Mouse (Mus musculus) midbrain, embryonic 16.5 days (tissue): Measurements from ENCODE around the gene Cntnap2. TPM values are rescaled to one million over a fixed set of nuclear protein-coding genes. Genes with fewer than 3 reads are reported as not detected.
"Not testable (repeated sequence)": the region's sequence is repeated elsewhere in the genome, so short reads cannot be mapped to it uniquely, and the experiment has no call there.

Experiments used
- ATAC-seq: fragments of 200-750 bp; cut with Nextera tagmentation; 2 replicates; pipeline ENCODE4 v1.8.0; 2017; ENCODE audit warnings: moderate TSS enrichment
- H3K27ac ChIP-seq: fragments of 300-500 bp; sonication (generic); 2 replicates; pipeline ENCODE4 v1.5.1; 2014; ENCODE audit warnings: mild to moderate bottlenecking, low read length, mixed read lengths
- H3K27me3 ChIP-seq: fragments of 300-500 bp; sonication (generic); 2 replicates; pipeline ENCODE4 v1.6.1; 2014; ENCODE audit warnings: low read depth, low read length, mixed read lengths; ENCODE audit not compliant: control insufficient read depth, insufficient read depth
- H3K36me3 ChIP-seq: fragments of 300-500 bp; sonication (generic); 2 replicates; pipeline ENCODE4 v1.6.1; 2014; ENCODE audit warnings: mild to moderate bottlenecking, low read length, moderate library complexity, mixed read lengths; ENCODE audit not compliant: control insufficient read depth, insufficient read depth
- H3K4me1 ChIP-seq: fragments of 300-500 bp; sonication (generic); 2 replicates; pipeline ENCODE4 v1.6.1; 2014; ENCODE audit warnings: mild to moderate bottlenecking, low read length, mixed read lengths; ENCODE audit not compliant: control insufficient read depth, insufficient read depth
- H3K4me2 ChIP-seq: fragments of 300-500 bp; sonication (generic); 2 replicates; pipeline ENCODE4 v1.6.1; 2014; ENCODE audit warnings: mild to moderate bottlenecking, low read length, mixed read lengths
- H3K4me3 ChIP-seq: fragments of 300-500 bp; sonication (generic); 2 replicates; pipeline ENCODE4 v1.5.1; 2014; ENCODE audit warnings: low read depth, mild to moderate bottlenecking, low read length, moderate library complexity, mixed read lengths
- H3K9ac ChIP-seq: fragments of 300-500 bp; sonication (generic); 2 replicates; pipeline ENCODE4 v1.6.1; 2014; ENCODE audit warnings: low read depth, low read length, mixed read lengths
- H3K9me3 ChIP-seq: fragments of 300-500 bp; sonication (generic); replicated peaks from 2 replicates; pipeline ENCODE4 v1.6.1; 2014; ENCODE audit warnings: mild to moderate bottlenecking, low read length, mixed read lengths; ENCODE audit not compliant: control insufficient read depth, poor library complexity, severe bottlenecking
- WGBS: fragments of 180-500 bp; shearing (Covaris S2); extraction: QIAGEN DNeasy Blood & Tissue Kit; methylation state at CpG from one replicate; pipeline ENCODE4 v1.1.7; 2014; 5-methylcytosine and 5-hydroxymethylcytosine counted together
- polyA plus RNA-seq: library from polyadenylated mRNA; unstranded; fragments of >200 nt; fragmentation: Nextera tagmentation; extraction: Ambion mirVana; gene quantifications from 2 replicates; pipeline ENCODE4 v1.2.1, GENCODE M21; 2015

The Cntnap2 gene
- polyA plus RNA-seq, 1 experiment from 2014 or later: 63.5 TPM

DNA sequence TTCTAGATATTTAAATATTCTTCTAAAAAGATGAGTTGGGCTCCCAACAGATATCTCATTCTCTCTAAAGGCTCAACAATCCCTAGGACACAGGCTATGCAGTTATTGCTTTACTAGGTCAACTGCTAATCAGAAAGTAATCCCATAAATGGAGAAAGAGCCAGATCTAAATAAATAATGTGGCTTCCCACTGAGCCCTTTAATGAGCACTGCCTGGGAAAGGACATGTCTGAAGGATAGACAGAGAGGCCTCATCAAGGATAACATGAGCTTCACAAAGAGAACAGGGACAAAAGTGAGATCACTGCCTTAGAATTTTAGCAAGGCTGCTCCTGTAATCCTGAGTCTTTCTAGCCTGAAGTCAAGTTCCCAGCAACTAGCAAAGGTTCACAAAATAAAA is 2138.4 kb downstream of the Cntnap2 start:
- Histone ChIP-seq H3K36me3 (no peaks in the 10 kb centered on the region), H3K9me3 (no peaks in the 10 kb centered on the region), H3K4me1 (no peaks in the 10 kb centered on the region), H3K4me3 (no peak overlapping the region), H3K4me2 (no peak overlapping the region), H3K9ac (no peak overlapping the region), H3K27me3 (no peaks in the 10 kb centered on the region), H3K27ac (no peak overlapping the region)
- 0 out of 2 replicates have a peak, but pooled peaks have one; percentile 28 for ATAC-seq

DNA sequence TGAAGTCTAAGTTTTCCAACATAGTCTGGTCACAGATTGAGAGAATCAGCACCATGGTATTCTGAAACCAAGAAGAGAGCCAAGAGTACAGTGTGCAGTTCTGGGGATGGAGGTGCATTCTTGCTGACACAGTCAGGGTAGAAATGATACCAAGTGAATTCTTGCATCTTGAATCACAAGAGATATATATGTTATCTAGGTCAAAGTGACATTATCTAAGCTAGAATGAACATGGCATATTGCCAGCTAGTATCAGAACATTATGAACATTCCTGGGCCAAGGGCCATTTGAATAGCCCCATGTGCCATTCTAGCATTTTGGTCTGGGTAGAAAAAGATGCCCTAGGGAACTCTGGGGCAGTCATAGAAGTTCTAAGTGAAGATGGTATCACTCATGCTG is 2141.5 kb downstream of the Cntnap2 start:
- Histone ChIP-seq H3K4me1 (no peaks in the 10 kb centered on the region), H3K9me3 (no peaks in the 10 kb centered on the region), H3K27me3 (no peaks in the 10 kb centered on the region), H3K4me3 (no peak overlapping the region), H3K36me3 (no peaks in the 10 kb centered on the region), H3K4me2 (no peak overlapping the region), H3K27ac (no peak overlapping the region), H3K9ac (no peak overlapping the region)
- ATAC-seq: no peak

GRCm38 (mm10) chr6:47208031-47208430 is 2148.9 kb downstream of the Cntnap2 start:
- Histone ChIP-seq H3K4me2 (no peak overlapping the region), H3K4me1 (no peaks in the 10 kb centered on the region), H3K27me3 (no peaks in the 10 kb centered on the region), H3K36me3 (no peaks in the 10 kb centered on the region), H3K9ac (no peak overlapping the region), H3K27ac (no peak overlapping the region), H3K9me3 (0 out of 2 replicates have a peak, but pooled peaks cover 2% of the 10 kb centered on the region), H3K4me3 (no peak overlapping the region)
- no peak for ATAC-seq
- WGBS: 78% methylated on average over 1 of the region's 1 CpGs

DNA sequence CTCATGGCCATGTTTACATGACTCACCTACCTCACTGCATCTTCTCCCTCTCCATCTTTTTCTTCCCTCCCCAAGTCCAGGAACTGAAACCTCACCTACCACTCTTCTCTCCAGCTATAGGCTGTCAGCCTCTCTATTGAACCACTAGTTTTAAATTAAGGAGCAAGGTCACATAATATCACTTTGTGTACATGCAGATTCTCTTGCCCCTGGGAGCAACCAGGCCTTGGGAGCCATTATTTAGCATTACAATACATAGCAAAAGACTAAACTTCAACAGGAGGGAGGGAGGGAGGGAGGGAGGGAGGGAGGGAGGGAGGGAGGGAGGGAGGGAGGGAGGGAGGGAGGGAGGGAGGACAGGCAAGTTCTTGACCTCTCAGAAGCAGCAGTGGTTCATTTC is 2155.6 kb downstream of the Cntnap2 start:
- Histone ChIP-seq H3K4me2 (no peak overlapping the region), H3K36me3 (no peaks in the 10 kb centered on the region), H3K27me3 (no peaks in the 10 kb centered on the region), H3K4me3 (no peak overlapping the region), H3K4me1 (no peaks in the 10 kb centered on the region), H3K27ac (no peak overlapping the region), H3K9me3 (0 out of 2 replicates have a peak, but pooled peaks cover 2% of the 10 kb centered on the region), H3K9ac (no peak overlapping the region)
- ATAC-seq: no peak

- not testable (repeated sequence) for H3K36me3 ChIP-seq, H3K4me3 ChIP-seq, ATAC-seq, H3K4me1 ChIP-seq, H3K4me2 ChIP-seq, H3K9ac ChIP-seq, H3K27ac ChIP-seq, H3K9me3 ChIP-seq, H3K27me3 ChIP-seq
- 54% methylated on average over 1 of the region's 1 CpGs for WGBS
Measured at GRCm38 (mm10) chr6:47223578-47223977, 2164.4 kb downstream of the Cntnap2 start.

DNA sequence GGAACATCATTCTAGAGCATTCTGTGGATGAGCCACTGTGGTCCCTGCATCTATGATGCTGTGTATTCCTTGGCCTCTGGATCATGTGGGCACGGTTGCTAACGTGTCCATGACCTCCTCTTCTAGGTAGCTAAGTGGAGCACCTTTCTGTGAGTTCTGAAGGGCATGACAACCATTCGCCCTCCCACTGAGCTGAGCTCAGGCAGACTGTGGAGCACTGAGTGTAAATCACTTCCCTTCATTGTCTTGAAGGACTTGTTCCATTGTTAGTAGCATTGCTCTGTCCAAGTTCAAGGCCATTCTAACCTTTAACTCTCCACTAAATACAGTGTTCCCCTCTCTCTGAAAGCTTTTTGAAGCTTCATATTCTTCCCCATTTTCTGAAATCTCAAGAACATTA is 2166.2 kb downstream of the Cntnap2 start:
- H3K9me3 ChIP-seq, H3K36me3 ChIP-seq, H3K4me3 ChIP-seq, H3K4me2 ChIP-seq, H3K9ac ChIP-seq, H3K27me3 ChIP-seq, H3K4me1 ChIP-seq, ATAC-seq, H3K27ac ChIP-seq: not testable (repeated sequence)
- WGBS: 82% methylated on average over 3 of the region's 3 CpGs

GRCm38 (mm10) chr6:47227601-47228000 is 2168.4 kb downstream of the Cntnap2 start:
- peaks cover 8% of the 10 kb centered on the region for H3K4me1 ChIP-seq
- H3K9ac ChIP-seq: no peak overlapping the region; the same call in 1 of the 2 replicates
- no peak for ATAC-seq
- H3K36me3 ChIP-seq: no peaks in the 10 kb centered on the region
- no peak overlapping the region for H3K27ac ChIP-seq
- H3K27me3 ChIP-seq: no peaks in the 10 kb centered on the region
- 17% methylated on average over 3 of the region's 3 CpGs for WGBS
- no peak overlapping the region for H3K4me2 ChIP-seq
- H3K9me3 ChIP-seq: no peaks in the 10 kb centered on the region
- no peak overlapping the region for H3K4me3 ChIP-seq

DNA sequence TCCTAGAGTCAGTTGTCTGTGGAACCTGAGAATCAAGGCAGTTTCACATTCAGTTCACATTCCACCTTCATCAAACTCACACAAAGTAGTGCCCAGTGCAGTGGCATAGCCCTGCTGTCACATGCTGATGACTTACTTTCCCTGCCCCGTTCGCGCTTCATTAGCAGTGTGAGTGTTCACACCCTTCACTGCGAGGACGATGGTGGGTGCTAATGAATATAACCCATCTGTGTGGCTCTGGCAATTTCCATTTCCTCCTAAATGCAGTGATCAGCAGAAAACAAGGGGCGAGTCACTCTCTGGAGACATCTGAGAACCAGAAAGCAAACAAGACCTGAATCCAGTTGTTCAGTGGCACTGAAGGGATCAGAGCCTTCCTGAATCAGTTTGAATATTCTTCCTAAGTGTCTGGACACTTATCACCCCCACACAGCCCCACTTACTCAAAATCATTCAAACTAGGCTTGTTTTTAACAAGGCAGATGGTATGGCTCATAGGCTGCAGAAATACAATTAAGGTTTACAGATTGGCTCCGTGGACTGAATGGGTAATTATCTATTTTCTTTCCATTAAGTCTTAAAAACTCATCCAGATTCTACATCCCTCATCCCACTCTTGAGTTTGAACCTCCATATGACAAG is 2169.6 kb downstream of the Cntnap2 start:
- Histone ChIP-seq H3K4me1 (peaks cover 8% of the 10 kb centered on the region), H3K4me2 (no peak overlapping the region), H3K9me3 (no peaks in the 10 kb centered on the region), H3K9ac (no peak overlapping the region), H3K27me3 (no peaks in the 10 kb centered on the region), H3K4me3 (no peak overlapping the region), H3K36me3 (no peaks in the 10 kb centered on the region), H3K27ac (no peak overlapping the region)
- 34% methylated on average over 7 of the region's 7 CpGs for WGBS
- peak; percentile 60 for ATAC-seq

GRCm38 (mm10) chr6:47231513-47231912 is 2172.4 kb downstream of the Cntnap2 start:
- ATAC-seq: no peak
- Histone ChIP-seq H3K9me3 (no peaks in the 10 kb centered on the region), H3K4me3 (no peak overlapping the region), H3K4me2 (no peak overlapping the region), H3K36me3 (no peaks in the 10 kb centered on the region), H3K9ac (no peak overlapping the region), H3K27me3 (no peaks in the 10 kb centered on the region), H3K4me1 (peaks cover 8% of the 10 kb centered on the region), H3K27ac (no peak overlapping the region)
- WGBS: 73% methylated on average over 6 of the region's 6 CpGs
